Mouse (Mus musculus): ENCODE data around the gene Syn3.

The Syn3 gene

GRCm38 (mm10) chr10:86340421-86340820 lies 158.3 kb downstream of the Syn3 start:
- DNase-seq (ENCODE audit: inconsistent age in 2 of 2, low spot score in 1 of 2), result no peak

- peak; percentile 96 to 99 for DNase-seq (ENCODE audit: inconsistent age in 2 of 2, low spot score in 1 of 2)
Measured at GRCm38 (mm10) chr10:86339649-86340379, 158.9 kb downstream of the Syn3 start.

GRCm38 (mm10) chr10:86339121-86339520 lies 159.6 kb downstream of the Syn3 start:
- no peak for DNase-seq (ENCODE audit: inconsistent age in 2 of 2, low spot score in 1 of 2)

GRCm38 (mm10) chr10:86338121-86338715 lies 160.5 kb downstream of the Syn3 start:
- no peak for DNase-seq (ENCODE audit: inconsistent age in 2 of 2, low spot score in 1 of 2)

GRCm38 (mm10) chr10:86337239-86337638 lies 161.5 kb downstream of the Syn3 start:
- DNase-seq (ENCODE audit: inconsistent age in 2 of 2, low spot score in 1 of 2), result no peak

GRCm38 (mm10) chr10:86336506-86336905 lies 162.2 kb downstream of the Syn3 start:
- DNase-seq (ENCODE audit: inconsistent age in 2 of 2, low spot score in 1 of 2), result peak in 1 of 2 experiments; percentile 78

- DNase-seq (ENCODE audit: inconsistent age in 2 of 2, low spot score in 1 of 2), result peak; percentile 44 to 68
Measured at GRCm38 (mm10) chr10:86334581-86334980, 164.1 kb downstream of the Syn3 start.

- no peak for DNase-seq (ENCODE audit: inconsistent age in 2 of 2, low spot score in 1 of 2)
Measured at GRCm38 (mm10) chr10:86332942-86333341, 165.8 kb downstream of the Syn3 start.

- DNase-seq (ENCODE audit: inconsistent age in 2 of 2, low spot score in 1 of 2), result peak; percentile 70 to 89
Measured at GRCm38 (mm10) chr10:86331681-86332281, 166.9 kb downstream of the Syn3 start.

- DNase-seq (ENCODE audit: inconsistent age in 2 of 2, low spot score in 1 of 2), result peak in 1 of 2 experiments; percentile 66
Measured at GRCm38 (mm10) chr10:86330993-86331680, 167.6 kb downstream of the Syn3 start.

- DNase-seq (ENCODE audit: inconsistent age in 2 of 2, low spot score in 1 of 2), result no peak
Measured at GRCm38 (mm10) chr10:86329241-86329882, 169.3 kb downstream of the Syn3 start.

- peak in 1 of 2 experiments; percentile 73 for DNase-seq (ENCODE audit: inconsistent age in 2 of 2, low spot score in 1 of 2)
Measured at GRCm38 (mm10) chr10:86328691-86329090, 170.0 kb downstream of the Syn3 start.

- peak; percentile 77 to 89 for DNase-seq (ENCODE audit: inconsistent age in 2 of 2, low spot score in 1 of 2)
Measured at GRCm38 (mm10) chr10:86328143-86328542, 170.6 kb downstream of the Syn3 start.

- DNase-seq (ENCODE audit: inconsistent age in 2 of 2, low spot score in 1 of 2), result no peak
Measured at GRCm38 (mm10) chr10:86325272-86325671, 173.4 kb downstream of the Syn3 start.

- no peak for DNase-seq (ENCODE audit: inconsistent age in 2 of 2, low spot score in 1 of 2)
Measured at GRCm38 (mm10) chr10:86323275-86323994, 175.3 kb downstream of the Syn3 start.

- no peak for DNase-seq (ENCODE audit: inconsistent age in 2 of 2, low spot score in 1 of 2)
Measured at GRCm38 (mm10) chr10:86322006-86322405, 176.7 kb downstream of the Syn3 start.

GRCm38 (mm10) chr10:86321194-86321593 lies 177.5 kb downstream of the Syn3 start:
- DNase-seq (ENCODE audit: inconsistent age in 2 of 2, low spot score in 1 of 2), result peak in 1 of 2 experiments; percentile 62

- no peak for DNase-seq (ENCODE audit: inconsistent age in 2 of 2, low spot score in 1 of 2)
Measured at GRCm38 (mm10) chr10:86320204-86320603, 178.5 kb downstream of the Syn3 start.

GRCm38 (mm10) chr10:86319526-86319925 lies 179.2 kb downstream of the Syn3 start:
- no peak for DNase-seq (ENCODE audit: inconsistent age in 2 of 2, low spot score in 1 of 2)

- DNase-seq (ENCODE audit: inconsistent age in 2 of 2, low spot score in 1 of 2), result no peak
Measured at GRCm38 (mm10) chr10:86318552-86319140, 180.1 kb downstream of the Syn3 start.

Measured in adrenal gland, adult (tissue).